Mouse (Mus musculus) hindbrain, embryonic 10.5 days (tissue): Measurements from ENCODE around the gene R3hdm2. TPM values are rescaled to one million over a fixed set of nuclear protein-coding genes. Genes with fewer than 3 reads are reported as not detected.

Source experiments
- DNase-seq: peaks from one replicate; pipeline ENCODE4 v3.0.0-alpha.2; 2017; ENCODE audit warnings: low spot score
- H3K27ac ChIP-seq: fragments of 300-500 bp; sonication (generic); 2 replicates; pipeline ENCODE4 v1.5.1; 2016; ENCODE audit warnings: mild to moderate bottlenecking, moderate library complexity
- H3K27me3 ChIP-seq: fragments of 300-500 bp; sonication (generic); 2 replicates; pipeline ENCODE4 v1.6.1; 2016; ENCODE audit warnings: mild to moderate bottlenecking; ENCODE audit not compliant: poor library complexity, insufficient read depth, severe bottlenecking
- H3K36me3 ChIP-seq: fragments of 300-500 bp; sonication (generic); 2 replicates; pipeline ENCODE4 v1.6.1; 2016; ENCODE audit warnings: mild to moderate bottlenecking, moderate library complexity
- H3K4me1 ChIP-seq: fragments of 300-500 bp; sonication (generic); replicated peaks from 2 replicates; pipeline ENCODE4 v1.6.1; 2016; ENCODE audit warnings: mild to moderate bottlenecking
- H3K4me3 ChIP-seq: fragments of 300-500 bp; sonication (generic); 2 replicates; pipeline ENCODE4 v1.5.1; 2016; ENCODE audit warnings: mild to moderate bottlenecking, moderate library complexity
- H3K9me3 ChIP-seq: fragments of 300-500 bp; sonication (generic); 2 replicates; pipeline ENCODE4 v1.6.1; 2016; ENCODE audit warnings: mild to moderate bottlenecking, moderate library complexity
- WGBS: fragments of 180-500 bp; shearing (Covaris S2); methylation state at CpG from one replicate; pipeline ENCODE4 v1.1.7; 2016; 5-methylcytosine and 5-hydroxymethylcytosine counted together
- polyA plus RNA-seq: library from polyadenylated mRNA; unstranded; fragments of >200 nt; fragmentation: Nextera tagmentation; extraction: Ambion mirVana; gene quantifications from 2 replicates; pipeline ENCODE4 v1.2.1, GENCODE M21; 2016

Gene R3hdm2
- polyA plus RNA-seq, 1 experiment from 2014 or later = 35.5 TPM

GRCm38 (mm10) chr10:127491128-127491512 lies 111.0 kb downstream of the R3hdm2 start:
- WGBS = 70% methylated on average over 8 of the region's 8 CpGs
- Histone ChIP-seq H3K27me3 (no peaks in the 10 kb centered on the region), H3K36me3 (peaks cover 87% of the 10 kb centered on the region), H3K4me1 (peaks cover 16% of the 10 kb centered on the region), H3K27ac (0 out of 2 replicates have a peak overlapping the region, but pooled peaks have one; percentile 23), H3K4me3 (no peak overlapping the region), H3K9me3 (no peaks in the 10 kb centered on the region)
- no peak for DNase-seq

GRCm38 (mm10) chr10:127492118-127492517 lies 112.0 kb downstream of the R3hdm2 start:
- peaks cover 90% of the 10 kb centered on the region for H3K36me3 ChIP-seq
- no peak overlapping the region for H3K27ac ChIP-seq
- 86% methylated on average over 3 of the region's 3 CpGs for WGBS
- no peak overlapping the region for H3K4me3 ChIP-seq
- H3K4me1 ChIP-seq = peaks cover 16% of the 10 kb centered on the region
- H3K9me3 ChIP-seq = no peaks in the 10 kb centered on the region
- no peaks in the 10 kb centered on the region for H3K27me3 ChIP-seq
- no peak for DNase-seq

- Histone ChIP-seq H3K27ac (no peak overlapping the region), H3K4me1 (peaks cover 13% of the 10 kb centered on the region), H3K9me3 (no peaks in the 10 kb centered on the region), H3K4me3 (no peak overlapping the region), H3K27me3 (no peaks in the 10 kb centered on the region), H3K36me3 (peaks cover 94% of the 10 kb centered on the region)
- 94% methylated on average over 3 of the region's 3 CpGs for WGBS
- no peak for DNase-seq
Measured at GRCm38 (mm10) chr10:127496156-127496555, 116.0 kb downstream of the R3hdm2 start.

- Histone ChIP-seq H3K36me3 (peaks cover 67% of the 10 kb centered on the region), H3K27me3 (no peaks in the 10 kb centered on the region), H3K4me1 (peaks cover 11% of the 10 kb centered on the region; the same call in 1 of the 2 replicates), H3K27ac (no peak overlapping the region), H3K4me3 (no peak overlapping the region), H3K9me3 (no peaks in the 10 kb centered on the region)
- 85% methylated on average over 5 of the region's 5 CpGs for WGBS
- DNase-seq = no peak
Measured at GRCm38 (mm10) chr10:127499516-127499915, 119.4 kb downstream of the R3hdm2 start.

DNA sequence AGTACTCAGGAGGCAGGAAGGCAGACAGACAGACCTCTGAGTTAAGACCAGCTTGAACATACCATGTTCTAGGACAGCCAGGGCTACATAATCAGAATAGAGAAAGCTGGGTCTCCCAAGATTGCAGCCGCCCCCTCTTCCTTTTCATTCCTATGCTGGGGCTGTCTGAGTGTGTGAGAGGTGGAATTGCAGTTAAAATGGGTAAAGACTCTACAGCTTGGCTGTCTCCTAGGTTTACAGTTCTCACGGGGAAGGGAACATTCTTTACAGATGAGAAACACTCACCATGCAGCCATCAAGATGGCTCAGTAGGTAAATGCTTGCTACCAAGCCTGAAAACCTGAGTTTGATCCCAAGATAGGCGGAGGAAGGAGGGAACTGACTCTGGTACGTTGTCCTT lies 119.9 kb downstream of the R3hdm2 start:
- peaks cover 11% of the 10 kb centered on the region; the same call in 1 of the 2 replicates for H3K4me1 ChIP-seq
- H3K36me3 ChIP-seq = peaks cover 64% of the 10 kb centered on the region
- no peak for DNase-seq
- 87% methylated on average over 4 of the region's 4 CpGs for WGBS
- H3K4me3 ChIP-seq = no peak overlapping the region
- H3K9me3 ChIP-seq = no peaks in the 10 kb centered on the region
- H3K27ac ChIP-seq = no peak overlapping the region
- H3K27me3 ChIP-seq = no peaks in the 10 kb centered on the region

GRCm38 (mm10) chr10:127500894-127501893 lies 121.1 kb downstream of the R3hdm2 start, which contains the start of gene Stac3:
Gene Stac3, plus strand, starts transcription at chr10:127501686.
- H3K4me1 ChIP-seq = peaks cover 11% of the 10 kb centered on the region; the same call in 1 of the 2 replicates
- no peak within 1 kb of the TSS for H3K27ac ChIP-seq
- WGBS = 80% methylated on average over 13 of the region's 13 CpGs
- peaks cover 6% of the 10 kb centered on the region for H3K27me3 ChIP-seq
- H3K4me3 ChIP-seq = no peak within 1 kb of the TSS
- no peaks in the 10 kb centered on the region for H3K9me3 ChIP-seq
- H3K36me3 ChIP-seq = peaks cover 54% of the 10 kb centered on the region
- no peak for DNase-seq

DNA sequence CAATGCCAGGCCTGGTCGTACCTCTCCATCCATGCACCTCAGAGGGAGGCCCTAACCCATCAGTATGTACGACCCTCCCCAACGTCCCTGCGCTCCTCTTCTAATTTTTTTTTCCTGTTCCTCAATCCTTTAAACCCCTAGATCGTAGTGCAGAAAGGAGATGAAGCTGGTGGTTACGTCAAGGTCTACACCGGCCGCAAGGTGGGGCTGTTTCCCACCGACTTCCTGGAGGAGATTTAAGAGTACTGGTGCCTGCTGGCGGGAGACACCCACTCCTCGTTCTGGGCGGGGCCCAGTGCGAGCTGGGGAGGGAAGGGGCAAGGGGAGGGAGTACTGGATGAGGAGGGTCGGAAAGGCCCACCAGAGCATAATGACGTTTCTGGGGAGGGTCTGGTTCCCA lies 128.1 kb downstream of the R3hdm2 start:
- peak overlapping the region; percentile 59 for H3K4me3 ChIP-seq
- peak; percentile 82 for DNase-seq
- H3K4me1 ChIP-seq = peaks cover 58% of the 10 kb centered on the region
- H3K27ac ChIP-seq = no peak overlapping the region; the same call in 1 of the 2 replicates
- H3K36me3 ChIP-seq = peaks cover 9% of the 10 kb centered on the region
- H3K9me3 ChIP-seq = no peaks in the 10 kb centered on the region
- peaks cover 76% of the 10 kb centered on the region for H3K27me3 ChIP-seq
- 2% methylated on average over 15 of the region's 15 CpGs for WGBS

- peaks cover 86% of the 10 kb centered on the region for H3K27me3 ChIP-seq
- H3K4me3 ChIP-seq = peak overlapping the region; percentile 59
- H3K36me3 ChIP-seq = 0 out of 2 replicates have a peak, but pooled peaks cover 3% of the 10 kb centered on the region
- H3K9me3 ChIP-seq = no peaks in the 10 kb centered on the region
- peaks cover 68% of the 10 kb centered on the region for H3K4me1 ChIP-seq
- WGBS = under 1% methylated on average over 35 of the region's 35 CpGs
- peak; percentile 97 for DNase-seq
- peak overlapping the region; percentile 89 for H3K27ac ChIP-seq
Measured at GRCm38 (mm10) chr10:127509051-127509836, 129.1 kb downstream of the R3hdm2 start.

DNA sequence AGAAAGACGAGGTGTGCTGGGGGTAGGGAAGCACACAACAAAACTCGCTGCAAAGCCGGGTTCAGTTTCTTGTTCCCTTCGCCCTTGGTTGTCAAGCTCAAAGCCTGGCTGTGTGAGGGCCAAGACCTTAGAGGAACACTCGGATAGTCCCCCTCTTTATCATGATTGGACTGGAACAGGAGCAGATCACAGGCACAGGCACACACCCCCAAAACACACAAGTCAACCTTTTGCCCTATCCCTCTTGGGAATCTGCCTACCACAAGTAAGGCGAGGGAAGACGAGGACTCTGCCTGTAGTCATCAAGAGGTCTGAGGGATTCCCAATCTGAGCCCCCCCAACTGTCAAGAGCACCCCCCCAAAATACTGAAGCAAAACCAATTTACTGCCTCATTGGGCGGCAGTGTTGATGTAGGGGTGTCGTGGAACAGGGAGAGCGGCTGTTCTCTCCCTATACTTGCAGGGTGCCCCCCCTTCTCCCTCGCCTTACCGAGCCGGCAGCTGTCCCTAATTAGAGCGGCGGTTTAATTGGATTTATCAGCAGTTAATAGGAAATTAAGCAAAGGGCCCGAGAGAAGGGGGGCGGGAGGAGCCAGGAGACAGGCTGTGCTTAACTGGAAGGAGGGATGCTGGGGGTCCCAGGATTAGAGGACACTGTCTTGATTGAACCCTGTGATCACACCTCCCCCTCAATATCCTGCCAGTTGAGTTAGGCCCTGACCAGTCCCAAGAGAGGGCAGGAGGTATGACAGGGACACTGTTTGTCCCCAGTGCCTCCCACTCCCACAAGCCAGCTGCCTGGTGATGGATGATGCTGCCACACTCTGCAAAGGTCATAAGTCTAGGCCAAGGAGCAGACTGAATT lies 129.9 kb downstream of the R3hdm2 start:
- Histone ChIP-seq H3K4me1 (peaks cover 76% of the 10 kb centered on the region), H3K4me3 (peak overlapping the region; percentile 59), H3K27ac (peak overlapping the region; percentile 89), H3K36me3 (0 out of 2 replicates have a peak, but pooled peaks cover 1% of the 10 kb centered on the region), H3K9me3 (no peaks in the 10 kb centered on the region), H3K27me3 (peaks cover 94% of the 10 kb centered on the region)
- 4% methylated on average over 17 of the region's 17 CpGs for WGBS
- DNase-seq = peak; percentile 55

- no peaks in the 10 kb centered on the region for H3K36me3 ChIP-seq
- DNase-seq = peak; percentile 39
- no peaks in the 10 kb centered on the region for H3K9me3 ChIP-seq
- peak overlapping the region; percentile 59 for H3K4me3 ChIP-seq
- H3K4me1 ChIP-seq = peaks cover 86% of the 10 kb centered on the region
- H3K27ac ChIP-seq = peak overlapping the region; percentile 89
- peaks cover 99% of the 10 kb centered on the region for H3K27me3 ChIP-seq
- 6% methylated on average over 11 of the region's 11 CpGs for WGBS
Measured at GRCm38 (mm10) chr10:127510895-127511617, 130.9 kb downstream of the R3hdm2 start.

DNA sequence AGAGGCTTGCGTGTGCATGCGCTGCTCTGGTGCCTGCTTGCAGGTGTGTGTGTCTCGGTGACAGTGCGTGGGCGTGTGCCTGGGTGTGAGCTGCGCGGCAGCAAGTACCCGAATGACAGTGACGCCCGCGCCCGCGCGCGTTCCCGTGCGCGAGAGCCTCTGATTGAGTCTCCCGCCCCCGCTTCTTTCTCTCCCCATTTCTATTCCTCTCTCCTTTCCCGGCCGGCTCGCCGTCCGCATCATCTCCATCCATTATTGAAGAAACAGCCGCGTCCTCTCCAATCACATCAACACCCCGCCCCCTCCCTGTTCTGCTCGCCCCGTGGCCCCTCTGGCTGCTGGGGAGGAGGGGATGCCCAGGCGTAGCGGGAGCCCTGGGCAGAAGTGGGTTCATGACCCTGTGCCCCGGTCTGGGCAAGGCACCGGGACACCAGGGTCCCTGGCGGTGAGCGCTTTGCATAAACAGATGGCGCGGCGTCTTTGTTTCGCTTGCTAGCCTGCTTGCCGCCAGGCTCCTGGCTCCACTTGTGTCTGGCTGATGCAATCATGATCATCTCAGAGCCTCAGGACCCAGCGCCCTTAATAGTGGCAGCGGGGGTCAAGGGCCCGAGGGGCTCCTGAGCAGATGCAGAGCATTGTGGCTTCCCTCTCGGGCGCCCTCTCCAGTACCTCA lies 131.6 kb downstream of the R3hdm2 start:
- no peaks in the 10 kb centered on the region for H3K9me3 ChIP-seq
- H3K4me1 ChIP-seq = peaks cover 93% of the 10 kb centered on the region
- peak; percentile 82 for DNase-seq
- H3K36me3 ChIP-seq = no peaks in the 10 kb centered on the region
- WGBS = under 1% methylated on average over 46 of the region's 46 CpGs
- H3K27ac ChIP-seq = peak overlapping the region; percentile 89
- peak overlapping the region; percentile 59 for H3K4me3 ChIP-seq
- peaks cover 99% of the 10 kb centered on the region for H3K27me3 ChIP-seq
